Mouse (Mus musculus) cortical plate, adult 2 months (tissue): ENCODE measurements at regions not wholly inside any gene's neighbourhood (a gene's known extent, or its start where the extent isn't known, plus 50 kb on each side); places are given as distances from the start of the nearest gene placed in this dataset.

Experiments
- CTCF ChIP-seq: fragments of 200-500 bp; IDR thresholded peaks from 2 replicates; pipeline ENCODE4 v1.5.1; 2011; ENCODE audit warnings: mild to moderate bottlenecking, control low read depth, low read length; ENCODE audit not compliant: insufficient read depth; ENCODE audit errors: extremely low read depth
- POLR2A ChIP-seq: fragments of 200-500 bp; IDR thresholded peaks from 2 replicates; pipeline ENCODE4 v1.6.1; 2011; ENCODE audit warnings: mild to moderate bottlenecking, low read length, control low read depth; ENCODE audit not compliant: insufficient read depth; ENCODE audit errors: extremely low read depth

- no peak for TF ChIP-seq POLR2A
- TF ChIP-seq CTCF = no peak
Observed at GRCm38 (mm10) chr4:87401316-87402172, 171.3 kb upstream of the Slc24a2 start.
